Mouse (Mus musculus): Measurements from ENCODE around the gene Smarca2. TPM values are rescaled to one million over a fixed set of nuclear protein-coding genes. Genes with fewer than 3 reads are reported as not detected.
"Not testable (repeated sequence)": the region's sequence is repeated elsewhere in the genome, so short reads cannot be mapped to it uniquely, and the experiment has no call there.

Smarca2 gene
- polyA plus RNA-seq, 1 experiment from 2014 or later = 66.1 TPM

DNA sequence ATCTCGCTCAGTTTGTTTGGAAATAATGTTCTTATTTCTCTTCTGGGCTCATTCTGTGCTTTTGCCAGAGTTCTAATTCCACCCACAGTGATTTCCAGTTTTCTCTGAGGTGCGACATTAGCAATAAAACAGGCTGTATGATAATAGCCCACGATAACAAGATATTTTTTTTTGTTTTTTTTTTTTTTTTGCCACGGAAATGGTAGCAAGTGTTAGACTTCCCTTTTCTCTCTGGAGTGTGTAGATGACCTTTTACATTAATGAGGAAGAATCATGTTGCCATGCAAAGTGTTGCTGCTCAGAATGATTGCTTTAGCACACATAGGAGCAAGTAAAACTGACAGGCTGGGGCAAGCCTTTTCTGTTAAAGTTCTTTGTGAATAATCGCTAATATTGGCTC lies 61.5 kb downstream of the Smarca2 start:
- no peaks in the 10 kb centered on the region for H3K9me3 ChIP-seq (ENCODE audit: control insufficient read depth, low read depth, low read length)
- H3K36me3 ChIP-seq (ENCODE audit: control insufficient read depth, insufficient read depth, low read length) = peaks cover 6% of the 10 kb centered on the region
- H3K9ac ChIP-seq (replicated peaks; ENCODE audit: low read depth, low read length) = no peak overlapping the region
- no peak overlapping the region for H3K4me2 ChIP-seq (replicated peaks; ENCODE audit: low read depth, low read length)
- ATAC-seq (ENCODE audit: insufficient number of reproducible peaks, insufficient read depth, low FRiP score, low read depth) = no peak
- no peaks in the 10 kb centered on the region for H3K27me3 ChIP-seq (ENCODE audit: control insufficient read depth, insufficient read depth, low read length)
- H3K27ac ChIP-seq (ENCODE audit: low read length) = no peak overlapping the region
- H3K4me1 ChIP-seq (ENCODE audit: control insufficient read depth, insufficient read depth, low read length) = no peaks in the 10 kb centered on the region
- H3K4me3 ChIP-seq (ENCODE audit: low read depth, low read length) = no peak overlapping the region
- 81% methylated on average over 5 of the region's 5 CpGs for WGBS

- H3K4me1 ChIP-seq (ENCODE audit: control insufficient read depth, insufficient read depth, low read length) = no peaks in the 10 kb centered on the region
- H3K9ac ChIP-seq (replicated peaks; ENCODE audit: low read depth, low read length) = no peak overlapping the region
- H3K9me3 ChIP-seq (ENCODE audit: control insufficient read depth, low read depth, low read length) = no peaks in the 10 kb centered on the region
- no peak overlapping the region for H3K4me3 ChIP-seq (ENCODE audit: low read depth, low read length)
- H3K27me3 ChIP-seq (ENCODE audit: control insufficient read depth, insufficient read depth, low read length) = no peaks in the 10 kb centered on the region
- H3K27ac ChIP-seq (ENCODE audit: low read length) = no peak overlapping the region
- H3K36me3 ChIP-seq (ENCODE audit: control insufficient read depth, insufficient read depth, low read length) = peaks cover 20% of the 10 kb centered on the region
- no peak overlapping the region for H3K4me2 ChIP-seq (replicated peaks; ENCODE audit: low read depth, low read length)
- ATAC-seq (ENCODE audit: insufficient number of reproducible peaks, insufficient read depth, low FRiP score, low read depth) = no peak
- 97% methylated on average over 6 of the region's 6 CpGs for WGBS
Observed at GRCm38 (mm10) chr19:26670089-26670488, 65.2 kb downstream of the Smarca2 start.

- peaks cover 20% of the 10 kb centered on the region for H3K36me3 ChIP-seq (ENCODE audit: control insufficient read depth, insufficient read depth, low read length)
- H3K9ac ChIP-seq (replicated peaks; ENCODE audit: low read depth, low read length); ATAC-seq (ENCODE audit: insufficient number of reproducible peaks, insufficient read depth, low FRiP score, low read depth); H3K9me3 ChIP-seq (ENCODE audit: control insufficient read depth, low read depth, low read length); H3K27ac ChIP-seq (ENCODE audit: low read length); H3K4me2 ChIP-seq (replicated peaks; ENCODE audit: low read depth, low read length); H3K4me1 ChIP-seq (ENCODE audit: control insufficient read depth, insufficient read depth, low read length); H3K4me3 ChIP-seq (ENCODE audit: low read depth, low read length); H3K27me3 ChIP-seq (ENCODE audit: control insufficient read depth, insufficient read depth, low read length): not testable (repeated sequence)
Observed at GRCm38 (mm10) chr19:26671413-26671812, 66.6 kb downstream of the Smarca2 start.

GRCm38 (mm10) chr19:26675917-26676316 lies 71.1 kb downstream of the Smarca2 start:
- H3K4me1 ChIP-seq (ENCODE audit: control insufficient read depth, insufficient read depth, low read length) = no peaks in the 10 kb centered on the region

DNA sequence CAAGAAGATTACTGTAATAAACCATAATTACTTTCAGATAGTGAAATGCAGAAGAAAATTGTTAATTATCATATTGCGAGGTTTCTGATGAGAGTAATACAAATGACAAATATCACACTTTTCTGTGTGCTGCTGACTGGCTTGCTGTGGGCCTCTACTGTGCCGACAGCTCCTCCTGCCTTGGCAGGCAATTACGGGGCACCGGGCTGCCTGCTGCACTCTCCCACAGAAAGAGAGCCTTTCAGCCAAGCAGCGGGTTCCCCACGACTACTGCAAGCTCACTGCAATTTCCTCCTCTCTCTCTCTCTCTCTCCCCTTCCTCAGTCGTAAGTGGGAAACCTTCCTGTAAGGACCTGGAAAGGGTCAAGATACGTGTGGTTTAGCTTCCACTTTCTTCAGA lies 73.7 kb downstream of the Smarca2 start:
- H3K4me1 ChIP-seq (ENCODE audit: control insufficient read depth, insufficient read depth, low read length) = no peaks in the 10 kb centered on the region
- no peaks in the 10 kb centered on the region for H3K27me3 ChIP-seq (ENCODE audit: control insufficient read depth, insufficient read depth, low read length)
- ATAC-seq (ENCODE audit: insufficient number of reproducible peaks, insufficient read depth, low FRiP score, low read depth) = no peak
- H3K27ac ChIP-seq (ENCODE audit: low read length) = no peak overlapping the region
- no peaks in the 10 kb centered on the region for H3K9me3 ChIP-seq (ENCODE audit: control insufficient read depth, low read depth, low read length)
- H3K9ac ChIP-seq (replicated peaks; ENCODE audit: low read depth, low read length) = no peak overlapping the region
- 50% methylated on average over 8 of the region's 8 CpGs for WGBS
- H3K36me3 ChIP-seq (ENCODE audit: control insufficient read depth, insufficient read depth, low read length) = peaks cover 30% of the 10 kb centered on the region
- H3K4me3 ChIP-seq (ENCODE audit: low read depth, low read length) = no peak overlapping the region
- no peak overlapping the region for H3K4me2 ChIP-seq (replicated peaks; ENCODE audit: low read depth, low read length)

More at GRCm38 (mm10) chr19:26675917-26676316, 71.1 kb downstream of the Smarca2 start:
- Histone ChIP-seq H3K9me3 (ENCODE audit: control insufficient read depth, low read depth, low read length) (no peaks in the 10 kb centered on the region), H3K27ac (ENCODE audit: low read length) (no peak overlapping the region), H3K4me2 (replicated peaks; ENCODE audit: low read depth, low read length) (no peak overlapping the region), H3K9ac (replicated peaks; ENCODE audit: low read depth, low read length) (no peak overlapping the region), H3K4me3 (ENCODE audit: low read depth, low read length) (no peak overlapping the region), H3K36me3 (ENCODE audit: control insufficient read depth, insufficient read depth, low read length) (peaks cover 21% of the 10 kb centered on the region), H3K27me3 (ENCODE audit: control insufficient read depth, insufficient read depth, low read length) (no peaks in the 10 kb centered on the region)
- 57% methylated on average over 6 of the region's 6 CpGs for WGBS
- ATAC-seq (ENCODE audit: insufficient number of reproducible peaks, insufficient read depth, low FRiP score, low read depth) = no peak

DNA sequence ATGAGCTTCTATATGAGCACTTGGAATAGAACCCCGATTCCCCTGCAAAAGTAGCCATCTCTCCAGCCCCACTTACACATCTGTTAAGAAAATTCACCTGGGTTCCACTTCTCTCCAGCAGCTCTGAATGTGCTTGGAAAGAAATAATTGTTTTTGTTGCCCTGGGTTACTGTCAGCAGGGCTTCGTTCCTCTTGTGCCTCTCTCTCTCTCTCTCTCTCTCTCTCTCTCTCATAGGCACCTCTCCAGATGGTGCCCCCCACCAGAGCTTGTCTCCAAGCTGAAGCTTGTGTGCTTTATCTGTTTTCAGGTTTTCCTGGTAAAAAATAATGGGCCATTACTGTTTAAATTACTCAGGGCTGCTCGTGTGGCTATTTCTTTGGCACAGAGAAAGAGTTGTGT lies 74.8 kb downstream of the Smarca2 start:
- Histone ChIP-seq H3K4me2 (replicated peaks; ENCODE audit: low read depth, low read length) (no peak overlapping the region), H3K9ac (replicated peaks; ENCODE audit: low read depth, low read length) (no peak overlapping the region), H3K27ac (ENCODE audit: low read length) (no peak overlapping the region), H3K4me1 (ENCODE audit: control insufficient read depth, insufficient read depth, low read length) (no peaks in the 10 kb centered on the region), H3K36me3 (ENCODE audit: control insufficient read depth, insufficient read depth, low read length) (peaks cover 29% of the 10 kb centered on the region), H3K27me3 (ENCODE audit: control insufficient read depth, insufficient read depth, low read length) (no peaks in the 10 kb centered on the region), H3K9me3 (ENCODE audit: control insufficient read depth, low read depth, low read length) (no peaks in the 10 kb centered on the region), H3K4me3 (ENCODE audit: low read depth, low read length) (no peak overlapping the region)
- 54% methylated on average over 3 of the region's 3 CpGs for WGBS
- no peak for ATAC-seq (ENCODE audit: insufficient number of reproducible peaks, insufficient read depth, low FRiP score, low read depth)

- Histone ChIP-seq H3K27me3 (ENCODE audit: control insufficient read depth, insufficient read depth, low read length) (no peaks in the 10 kb centered on the region), H3K9me3 (ENCODE audit: control insufficient read depth, low read depth, low read length) (no peaks in the 10 kb centered on the region), H3K4me2 (replicated peaks; ENCODE audit: low read depth, low read length) (no peak overlapping the region), H3K27ac (ENCODE audit: low read length) (no peak overlapping the region), H3K4me1 (ENCODE audit: control insufficient read depth, insufficient read depth, low read length) (no peaks in the 10 kb centered on the region), H3K4me3 (ENCODE audit: low read depth, low read length) (no peak overlapping the region), H3K9ac (replicated peaks; ENCODE audit: low read depth, low read length) (no peak overlapping the region), H3K36me3 (ENCODE audit: control insufficient read depth, insufficient read depth, low read length) (peaks cover 29% of the 10 kb centered on the region)
- WGBS = 95% methylated on average over 8 of the region's 8 CpGs
- no peak for ATAC-seq (ENCODE audit: insufficient number of reproducible peaks, insufficient read depth, low FRiP score, low read depth)
Observed at GRCm38 (mm10) chr19:26681549-26681948, 76.7 kb downstream of the Smarca2 start.

DNA sequence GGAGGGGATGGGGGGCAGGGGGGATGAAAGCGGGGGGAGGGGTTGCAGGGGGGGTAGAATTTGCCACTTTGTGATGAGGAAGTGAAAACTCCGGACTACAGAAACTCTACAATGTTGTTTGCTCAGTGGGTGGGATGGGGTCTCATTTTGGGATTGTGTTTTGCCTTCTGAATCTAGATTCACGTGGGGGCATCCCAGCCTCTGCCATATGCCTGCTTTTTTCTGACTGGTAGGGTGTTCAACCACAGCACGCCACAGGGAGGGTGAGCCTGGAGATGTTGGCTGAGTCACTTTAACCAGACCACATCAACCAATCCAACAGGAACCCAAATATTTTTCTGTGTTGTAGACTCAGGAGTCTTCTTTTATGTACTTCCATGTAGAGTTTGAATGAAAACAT lies 77.3 kb downstream of the Smarca2 start:
- Histone ChIP-seq H3K4me2 (replicated peaks; ENCODE audit: low read depth, low read length) (no peak overlapping the region), H3K4me1 (ENCODE audit: control insufficient read depth, insufficient read depth, low read length) (no peaks in the 10 kb centered on the region), H3K27ac (ENCODE audit: low read length) (no peak overlapping the region), H3K9me3 (ENCODE audit: control insufficient read depth, low read depth, low read length) (no peaks in the 10 kb centered on the region), H3K4me3 (ENCODE audit: low read depth, low read length) (no peak overlapping the region), H3K36me3 (ENCODE audit: control insufficient read depth, insufficient read depth, low read length) (peaks cover 31% of the 10 kb centered on the region), H3K27me3 (ENCODE audit: control insufficient read depth, insufficient read depth, low read length) (no peaks in the 10 kb centered on the region), H3K9ac (replicated peaks; ENCODE audit: low read depth, low read length) (no peak overlapping the region)
- ATAC-seq (ENCODE audit: insufficient number of reproducible peaks, insufficient read depth, low FRiP score, low read depth) = no peak
- WGBS = 79% methylated on average over 4 of the region's 4 CpGs

- Histone ChIP-seq H3K4me3 (ENCODE audit: low read depth, low read length) (no peak overlapping the region), H3K4me2 (replicated peaks; ENCODE audit: low read depth, low read length) (no peak overlapping the region), H3K9ac (replicated peaks; ENCODE audit: low read depth, low read length) (no peak overlapping the region), H3K36me3 (ENCODE audit: control insufficient read depth, insufficient read depth, low read length) (peaks cover 27% of the 10 kb centered on the region), H3K27me3 (ENCODE audit: control insufficient read depth, insufficient read depth, low read length) (no peaks in the 10 kb centered on the region), H3K9me3 (ENCODE audit: control insufficient read depth, low read depth, low read length) (no peaks in the 10 kb centered on the region), H3K4me1 (ENCODE audit: control insufficient read depth, insufficient read depth, low read length) (no peaks in the 10 kb centered on the region), H3K27ac (ENCODE audit: low read length) (no peak overlapping the region)
- no peak for ATAC-seq (ENCODE audit: insufficient number of reproducible peaks, insufficient read depth, low FRiP score, low read depth)
- 93% methylated on average over 2 of the region's 2 CpGs for WGBS
Observed at GRCm38 (mm10) chr19:26682731-26683130, 77.9 kb downstream of the Smarca2 start.

All from stomach, embryonic 14.5 days (tissue).